Mouse (Mus musculus) urinary bladder, postnatal 4 days (tissue): ENCODE measurements around the gene Magea10.

Source experiments
- DNase-seq, 2 experiments: peaks; one replicate each; pipeline ENCODE4 v3.0.0; 2021 to 2022; ENCODE audit warnings: low spot score in 2 of 2

Gene Magea10

GRCm38 (mm10) chrX:72386758-72387157 is at the start of gene Magea10:
Magea10 (minus strand) TSS chrX:72386858.
- DNase-seq: no peak

GRCm38 (mm10) chrX:72381972-72382371 is 4.7 kb downstream of the Magea10 start:
- DNase-seq: no peak
